Mouse (Mus musculus): ENCODE results near the gene Ddx49. TPM values are rescaled to one million over a fixed set of nuclear protein-coding genes. Genes with fewer than 3 reads are reported as not detected.

The Ddx49 gene
- polyA plus RNA-seq, 1 experiment from 2014 or later: 44.5 TPM

- Histone ChIP-seq H3K27ac (no peak overlapping the region), H3K9ac (no peak overlapping the region), H3K9me3 (no peaks in the 10 kb centered on the region), H3K4me1 (peaks cover 6% of the 10 kb centered on the region), H3K4me2 (no peak overlapping the region), H3K4me3 (no peak overlapping the region), H3K27me3 (replicated peaks) (no peaks in the 10 kb centered on the region), H3K36me3 (replicated peaks) (no peaks in the 10 kb centered on the region)
- no peak for ATAC-seq (replicated peaks)
- 63% methylated on average over 15 of the region's 15 CpGs for WGBS
Measured at GRCm38 (mm10) chr8:70278175-70278574, 24.1 kb downstream of the Ddx49 start.

DNA sequence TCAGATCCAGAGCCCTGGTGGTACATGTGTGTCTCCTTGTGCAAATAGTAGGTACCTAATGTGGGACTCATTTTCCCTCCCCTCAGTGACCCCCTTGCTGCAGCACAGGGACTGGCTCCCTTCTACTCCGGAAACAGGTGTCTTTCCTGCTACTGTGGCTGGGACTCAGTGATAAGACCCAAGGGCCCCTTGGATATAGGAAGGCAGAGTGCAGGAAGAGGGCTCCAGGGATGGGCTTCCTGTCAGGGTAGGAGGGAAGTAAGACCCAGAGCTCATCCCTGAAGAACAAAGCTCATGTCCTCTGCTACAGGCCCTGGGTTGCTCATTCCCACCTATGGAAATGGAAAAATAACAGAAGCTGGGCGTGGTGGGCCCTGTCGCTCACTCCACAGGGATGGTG lies 25.8 kb downstream of the Ddx49 start:
- 90% methylated on average over 3 of the region's 3 CpGs for WGBS
- no peak overlapping the region for H3K27ac ChIP-seq
- no peak overlapping the region for H3K4me3 ChIP-seq
- H3K36me3 ChIP-seq (replicated peaks): no peaks in the 10 kb centered on the region
- no peak overlapping the region for H3K9ac ChIP-seq
- no peak for ATAC-seq (replicated peaks)
- H3K4me1 ChIP-seq: no peaks in the 10 kb centered on the region
- H3K27me3 ChIP-seq (replicated peaks): no peaks in the 10 kb centered on the region
- H3K4me2 ChIP-seq: no peak overlapping the region
- no peaks in the 10 kb centered on the region for H3K9me3 ChIP-seq

GRCm38 (mm10) chr8:70274350-70274749 lies 27.9 kb downstream of the Ddx49 start:
- H3K27me3 ChIP-seq (replicated peaks): no peaks in the 10 kb centered on the region
- ATAC-seq (replicated peaks): no peak
- no peak overlapping the region for H3K9ac ChIP-seq
- no peak overlapping the region for H3K27ac ChIP-seq
- H3K9me3 ChIP-seq: no peaks in the 10 kb centered on the region
- H3K4me1 ChIP-seq: no peaks in the 10 kb centered on the region
- no peaks in the 10 kb centered on the region for H3K36me3 ChIP-seq (replicated peaks)
- no peak overlapping the region for H3K4me2 ChIP-seq
- H3K4me3 ChIP-seq: no peak overlapping the region

DNA sequence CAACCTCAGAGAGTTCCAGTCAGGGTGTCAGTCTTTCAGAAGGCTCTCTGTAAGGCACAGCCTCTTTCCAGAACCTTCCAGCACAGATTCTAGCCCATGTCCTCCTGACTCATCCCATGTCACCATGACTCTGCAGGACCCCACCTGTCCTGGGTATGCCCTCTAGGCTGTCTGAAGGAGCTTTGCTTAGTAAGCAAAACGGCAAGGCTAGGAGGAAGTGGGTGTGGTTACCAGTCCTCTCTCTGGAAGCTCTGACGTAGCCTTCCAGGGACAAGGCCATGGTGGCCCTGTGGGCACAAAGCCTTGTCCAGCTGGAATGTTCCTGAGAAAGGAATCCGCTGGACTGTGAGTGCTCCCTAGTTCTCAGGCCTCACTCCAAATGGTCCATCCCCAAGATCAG lies 29.3 kb downstream of the Ddx49 start:
- H3K4me1 ChIP-seq: no peaks in the 10 kb centered on the region
- WGBS: 72% methylated on average over 3 of the region's 3 CpGs
- no peaks in the 10 kb centered on the region for H3K36me3 ChIP-seq (replicated peaks)
- no peak overlapping the region for H3K4me3 ChIP-seq
- H3K9ac ChIP-seq: no peak overlapping the region
- no peak overlapping the region for H3K27ac ChIP-seq
- H3K27me3 ChIP-seq (replicated peaks): no peaks in the 10 kb centered on the region
- H3K4me2 ChIP-seq: no peak overlapping the region
- ATAC-seq (replicated peaks): no peak
- no peaks in the 10 kb centered on the region for H3K9me3 ChIP-seq

DNA sequence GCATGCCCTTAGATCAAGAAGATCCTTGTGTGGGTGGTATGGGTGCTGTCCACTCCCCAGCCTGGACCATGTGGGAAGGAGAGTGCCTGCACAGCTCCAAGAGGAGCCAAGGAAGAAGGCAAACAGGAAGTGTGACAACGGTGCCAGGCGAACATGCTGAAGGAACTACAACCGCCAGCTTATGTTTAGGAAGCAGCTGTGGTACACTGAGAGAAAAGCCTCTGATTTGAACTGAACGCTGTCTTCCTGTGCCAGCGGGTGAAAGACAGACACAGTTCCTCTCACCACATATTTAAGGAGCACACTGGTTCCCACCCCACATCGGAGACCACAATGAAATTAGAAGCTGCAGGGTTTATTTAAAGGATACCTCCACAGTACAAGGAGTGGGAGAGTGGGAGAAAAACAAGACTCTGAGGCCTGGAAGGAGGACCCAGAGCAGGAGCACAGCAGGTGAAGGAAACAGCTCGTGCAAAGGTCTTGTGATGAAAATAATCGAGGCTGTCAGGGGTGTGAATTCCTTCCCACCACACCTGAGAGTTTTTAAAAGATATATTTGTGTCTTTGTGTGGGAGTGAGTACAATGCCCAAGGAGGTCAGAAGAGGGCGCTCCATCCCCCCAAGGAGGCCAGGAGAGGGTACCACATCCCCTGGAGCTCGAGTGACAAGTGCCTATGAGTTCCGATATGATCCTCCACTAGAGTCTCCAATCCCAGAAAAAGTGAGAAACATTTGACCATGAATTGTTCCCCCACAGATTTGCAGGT lies 33.3 kb downstream of the Ddx49 start:
- Histone ChIP-seq H3K27me3 (replicated peaks) (no peaks in the 10 kb centered on the region), H3K9me3 (no peaks in the 10 kb centered on the region), H3K4me3 (no peak overlapping the region), H3K36me3 (replicated peaks) (peaks cover 11% of the 10 kb centered on the region), H3K9ac (no peak overlapping the region), H3K4me1 (no peaks in the 10 kb centered on the region), H3K4me2 (no peak overlapping the region), H3K27ac (no peak overlapping the region)
- ATAC-seq (replicated peaks): no peak
- 64% methylated on average over 11 of the region's 11 CpGs for WGBS

- H3K27ac ChIP-seq: no peak overlapping the region
- no peak for ATAC-seq (replicated peaks)
Measured at GRCm38 (mm10) chr8:70268311-70268710, 34.0 kb downstream of the Ddx49 start.

DNA sequence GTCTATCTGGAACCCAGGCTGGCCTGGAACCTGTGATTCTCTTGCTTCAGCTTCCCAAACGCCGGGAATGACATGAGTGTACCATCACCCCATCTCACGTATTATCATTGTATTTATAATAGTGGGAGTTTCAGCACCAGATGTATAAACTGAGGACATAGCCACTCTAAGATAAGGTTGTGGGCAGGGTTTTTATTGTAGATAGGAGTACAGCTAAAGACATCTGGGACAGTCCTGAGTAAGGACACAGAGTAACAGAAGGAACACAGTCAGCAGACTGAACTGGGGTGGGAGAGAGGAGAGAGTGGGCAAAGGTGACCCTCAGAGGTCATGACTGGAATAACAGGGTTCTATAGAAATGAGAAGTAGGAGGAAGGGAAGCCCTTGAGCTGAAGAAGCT lies 34.6 kb downstream of the Ddx49 start:
- peaks cover 22% of the 10 kb centered on the region for H3K36me3 ChIP-seq (replicated peaks)
- H3K9ac ChIP-seq: no peak overlapping the region
- H3K4me1 ChIP-seq: no peaks in the 10 kb centered on the region
- H3K4me3 ChIP-seq: no peak overlapping the region
- no peak for ATAC-seq (replicated peaks)
- WGBS: 91% methylated on average over 3 of the region's 3 CpGs
- H3K4me2 ChIP-seq: no peak overlapping the region
- H3K27ac ChIP-seq: no peak overlapping the region
- H3K27me3 ChIP-seq (replicated peaks): no peaks in the 10 kb centered on the region
- H3K9me3 ChIP-seq: no peaks in the 10 kb centered on the region

More at GRCm38 (mm10) chr8:70268311-70268710, 34.0 kb downstream of the Ddx49 start:
- 39% methylated on average over 5 of the region's 5 CpGs for WGBS
- Histone ChIP-seq H3K4me3 (no peak overlapping the region), H3K4me2 (no peak overlapping the region), H3K4me1 (no peaks in the 10 kb centered on the region), H3K36me3 (replicated peaks) (peaks cover 16% of the 10 kb centered on the region), H3K27me3 (replicated peaks) (no peaks in the 10 kb centered on the region), H3K9ac (no peak overlapping the region), H3K9me3 (no peaks in the 10 kb centered on the region)

- H3K4me2 ChIP-seq: no peak overlapping the region
- H3K4me3 ChIP-seq: no peak overlapping the region
- peaks cover 90% of the 10 kb centered on the region for H3K36me3 ChIP-seq (replicated peaks)
- 96% methylated on average over 2 of the region's 2 CpGs for WGBS
- ATAC-seq (replicated peaks): no peak
- H3K27me3 ChIP-seq (replicated peaks): no peaks in the 10 kb centered on the region
- H3K4me1 ChIP-seq: no peaks in the 10 kb centered on the region
- no peak overlapping the region for H3K27ac ChIP-seq
- no peaks in the 10 kb centered on the region for H3K9me3 ChIP-seq
- H3K9ac ChIP-seq: no peak overlapping the region
Measured at GRCm38 (mm10) chr8:70259043-70259442, 43.2 kb downstream of the Ddx49 start.

- Histone ChIP-seq H3K27ac (no peak overlapping the region), H3K4me1 (no peaks in the 10 kb centered on the region), H3K9me3 (no peaks in the 10 kb centered on the region), H3K27me3 (replicated peaks) (no peaks in the 10 kb centered on the region), H3K4me2 (no peak overlapping the region), H3K4me3 (no peak overlapping the region), H3K9ac (no peak overlapping the region), H3K36me3 (replicated peaks) (peaks cover 90% of the 10 kb centered on the region)
- no peak for ATAC-seq (replicated peaks)
- WGBS: 98% methylated on average over 5 of the region's 5 CpGs
Measured at GRCm38 (mm10) chr8:70258600-70258999, 43.7 kb downstream of the Ddx49 start.

- no peak for ATAC-seq (replicated peaks)
- Histone ChIP-seq H3K4me1 (no peaks in the 10 kb centered on the region), H3K9me3 (no peaks in the 10 kb centered on the region), H3K36me3 (replicated peaks) (peaks cover 94% of the 10 kb centered on the region), H3K27ac (no peak overlapping the region), H3K4me3 (no peak overlapping the region), H3K4me2 (no peak overlapping the region), H3K27me3 (replicated peaks) (no peaks in the 10 kb centered on the region), H3K9ac (no peak overlapping the region)
- WGBS: 91% methylated on average over 3 of the region's 3 CpGs
Measured at GRCm38 (mm10) chr8:70257456-70257855, 44.8 kb downstream of the Ddx49 start.

DNA sequence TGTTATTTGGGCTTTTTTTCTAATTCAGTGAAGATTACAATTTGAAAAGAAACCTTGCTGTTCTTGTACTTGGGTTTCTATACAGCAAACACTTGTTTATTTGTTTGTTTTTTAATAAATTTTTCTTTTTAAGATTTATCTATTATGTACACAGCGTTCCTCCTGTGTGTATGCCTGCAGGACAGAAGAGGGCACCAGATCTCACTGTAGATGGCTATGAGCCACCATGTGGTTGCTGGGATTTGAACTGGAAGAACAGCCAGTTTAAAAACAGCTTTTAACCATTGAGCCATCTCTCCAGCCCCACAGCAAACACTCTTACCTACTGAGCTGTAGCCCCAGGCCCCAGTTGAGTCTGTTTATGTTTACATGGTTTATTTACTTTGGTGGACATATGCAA lies 47.7 kb downstream of the Ddx49 start:
- Histone ChIP-seq H3K4me2 (no peak overlapping the region), H3K27me3 (replicated peaks) (no peaks in the 10 kb centered on the region), H3K9ac (no peak overlapping the region), H3K4me1 (no peaks in the 10 kb centered on the region), H3K27ac (no peak overlapping the region), H3K9me3 (no peaks in the 10 kb centered on the region), H3K36me3 (replicated peaks) (peaks cover 86% of the 10 kb centered on the region), H3K4me3 (no peak overlapping the region)
- no peak for ATAC-seq (replicated peaks)
- WGBS: 88% methylated on average over 1 of the region's 1 CpGs

DNA sequence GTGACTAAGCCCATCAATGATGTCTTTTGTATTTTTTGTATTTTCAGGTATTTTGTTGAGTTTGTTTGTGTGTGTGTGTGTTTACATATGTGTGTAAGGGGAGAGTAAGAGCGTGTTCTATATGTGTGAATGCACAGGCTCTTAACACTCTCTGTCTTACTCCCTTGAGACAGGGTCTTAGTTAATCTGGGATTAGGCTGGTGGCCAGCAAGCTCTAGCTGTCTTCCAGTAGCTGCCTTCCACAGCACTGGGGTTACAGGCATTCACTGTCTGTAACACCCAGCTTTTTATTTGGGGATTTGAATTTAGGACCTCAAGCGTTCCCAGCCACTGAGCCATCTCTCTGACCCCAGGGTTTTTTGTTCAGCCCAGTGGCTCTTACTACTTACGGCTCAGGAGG lies 54.4 kb downstream of the Ddx49 start:
- no peak for ATAC-seq (replicated peaks)
- H3K27me3 ChIP-seq (replicated peaks): no peaks in the 10 kb centered on the region
- H3K4me2 ChIP-seq: no peak overlapping the region
- H3K4me3 ChIP-seq: no peak overlapping the region
- 59% methylated on average over 3 of the region's 3 CpGs for WGBS
- H3K27ac ChIP-seq: no peak overlapping the region
- no peak overlapping the region for H3K9ac ChIP-seq
- H3K36me3 ChIP-seq (replicated peaks): peaks cover 48% of the 10 kb centered on the region
- no peaks in the 10 kb centered on the region for H3K9me3 ChIP-seq
- peaks cover 25% of the 10 kb centered on the region for H3K4me1 ChIP-seq

DNA sequence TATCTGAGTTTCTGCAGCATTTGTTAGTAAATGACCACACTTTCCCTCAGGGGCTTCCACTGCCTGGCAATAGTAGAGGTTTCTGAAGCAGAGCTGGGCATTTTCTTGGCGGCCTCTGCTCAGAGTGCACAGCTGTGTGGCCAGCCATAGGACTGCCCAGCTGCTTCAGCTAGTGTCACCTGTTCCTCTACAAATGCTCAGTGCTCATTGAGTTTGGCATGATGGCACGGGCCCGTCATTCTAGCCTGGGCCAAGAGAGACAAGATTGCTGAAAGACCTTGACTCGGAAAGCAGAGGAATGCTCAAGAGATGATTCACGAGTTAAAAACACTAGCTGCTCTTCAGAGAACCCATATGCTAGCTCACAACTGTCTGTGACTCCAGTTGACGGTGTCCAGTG lies 55.7 kb downstream of the Ddx49 start:
- 92% methylated on average over 6 of the region's 6 CpGs for WGBS
- Histone ChIP-seq H3K36me3 (replicated peaks) (peaks cover 46% of the 10 kb centered on the region; the same call in 1 of the 2 replicates), H3K4me3 (no peak overlapping the region), H3K9ac (no peak overlapping the region), H3K4me2 (no peak overlapping the region), H3K4me1 (peaks cover 25% of the 10 kb centered on the region), H3K9me3 (no peaks in the 10 kb centered on the region), H3K27me3 (replicated peaks) (no peaks in the 10 kb centered on the region), H3K27ac (no peak overlapping the region)
- ATAC-seq (replicated peaks): no peak
